In genomic region chr13:57476700-57477099, GRCm38 (mm10) we compare ENCODE assay signal across 10 mouse cellular contexts.
DNase-seq lines count a peak whose midpoint lies in the region; ATAC-seq and TF ChIP-seq lines count a peak whose summit lies in the region.
"Had no signal": no experiment of that assay in that cellular context is flagged by ENCODE, and none has a peak within 500 bp of the region (broad histone marks: within the 10 kb centered on the region; RNA-seq: fewer than 3 reads in every experiment).

No protein-coding gene starts in this region.

- no peak overlapping the region for H3K27ac ChIP-seq in heart, adult 2 months
- no peak overlapping the region for H3K27ac ChIP-seq in limb, embryonic 14.5 days (replicated peaks; ENCODE audit: low read depth, low read length)
- H3K27ac ChIP-seq: limb, embryonic 13.5 days had no signal

- no peak for DNase-seq in heart, adult 2 months
- DNase-seq in heart, adult 8-10 months (ENCODE audit: low spot score), result no peak
- DNase-seq in thymus, postnatal 4 days, result peak; percentile 7
- DNase-seq in thymus, postnatal 0 days (ENCODE audit: low spot score), result no peak
- peak; percentile 34 to 37 for DNase-seq in frontal cortex, postnatal 25 days (ENCODE audit: low spot score in 2 of 2)
- peak; percentile 20 for DNase-seq in limb, embryonic 14.5 days (ENCODE audit: low spot score)
- DNase-seq in thymus, adult 18-20 months, result no peak
- DNase-seq in spleen, postnatal 4 days (ENCODE audit: low spot score in 2 of 2), result no peak

- intact Hi-C loops in heart, adult 2 months (cut with DNase I), result loop anchor here (2.0 kb wide), 1 partner anchor 432 kb away; the partner anchor contains the start of gene Spock1

- H3K4me2 ChIP-seq in limb, embryonic 14.5 days (replicated peaks; ENCODE audit: low read depth, low read length, severe bottlenecking), result no peak overlapping the region
- H3K4me2 ChIP-seq: limb, embryonic 13.5 days had no signal

- no peak overlapping the region for H3K9ac ChIP-seq in heart, adult 2 months (ENCODE audit: low read depth, low read length)
- no peak overlapping the region for H3K9ac ChIP-seq in limb, embryonic 14.5 days (ENCODE audit: low read depth, low read length, severe bottlenecking)
- H3K9ac ChIP-seq: limb, embryonic 13.5 days had no signal

- ATAC-seq in limb, embryonic 14.5 days (ENCODE audit: low FRiP score, low read depth), result no peak

- H3K36me3 ChIP-seq in heart, adult 2 months (ENCODE audit: control insufficient read depth, insufficient read depth, low read length), result no peaks in the 10 kb centered on the region
- H3K36me3 ChIP-seq in limb, embryonic 14.5 days (ENCODE audit: control insufficient read depth, insufficient read depth, low read length), result no peaks in the 10 kb centered on the region
- H3K36me3 ChIP-seq: limb, embryonic 13.5 days had no signal

- 26% methylated on average over 6 of the region's 6 CpGs for WGBS in heart, adult 2 months
- 30% methylated on average over 6 of the region's 6 CpGs for WGBS in limb, embryonic 14.5 days

- no peaks in the 10 kb centered on the region for H3K79me2 ChIP-seq in heart, adult 2 months (replicated peaks; ENCODE audit: control insufficient read depth, insufficient read depth, low read length)

- no peak overlapping the region for H3K4me3 ChIP-seq in heart, adult 2 months
- no peak overlapping the region for H3K4me3 ChIP-seq in limb, embryonic 14.5 days (replicated peaks; ENCODE audit: low read length)
- H3K4me3 ChIP-seq: limb, embryonic 13.5 days had no signal

- H3K27me3 ChIP-seq in heart, adult 2 months (ENCODE audit: control insufficient read depth, insufficient read depth, low read length), result no peaks in the 10 kb centered on the region
- no peaks in the 10 kb centered on the region for H3K27me3 ChIP-seq in limb, embryonic 14.5 days (ENCODE audit: control insufficient read depth, insufficient read depth, low read length)
- H3K27me3 ChIP-seq: CH12.LX; limb, embryonic 13.5 days had no signal

- TF ChIP-seq POLR2A in heart, adult 2 months (IDR thresholded peaks at IDR 0.05; ENCODE audit: insufficient read depth, low read depth, low read length), result no peak
- TF ChIP-seq POLR2A in limb, embryonic 14.5 days (IDR thresholded peaks at IDR 0.05; ENCODE audit: borderline replicate concordance, extremely low read depth, insufficient read depth, insufficient read length), result no peak

- TF ChIP-seq EP300 in heart, adult 2 months (IDR thresholded peaks at IDR 0.05; ENCODE audit: insufficient read depth, low read depth, low read length), result no peak

- no peaks in the 10 kb centered on the region for H3K9me3 ChIP-seq in limb, embryonic 14.5 days (ENCODE audit: control insufficient read depth, low read length)
- H3K9me3 ChIP-seq: limb, embryonic 13.5 days had no signal

- H3K4me1 ChIP-seq in heart, adult 2 months (ENCODE audit: control insufficient read depth, insufficient read depth, low read length), result no peaks in the 10 kb centered on the region
- no peaks in the 10 kb centered on the region for H3K4me1 ChIP-seq in limb, embryonic 14.5 days (ENCODE audit: control insufficient read depth, insufficient read depth, low read length)
- H3K4me1 ChIP-seq: limb, embryonic 13.5 days had no signal

- peak; percentile 66 for TF ChIP-seq CTCF in heart, adult 2 months (IDR thresholded peaks at IDR 0.05)

Comparison
In these comparisons a context has a peak if more than half of its experiments do, and no peak if none do; other contexts are left out.
1. DNase-seq: peak in thymus, postnatal 4 days (single experiment), frontal cortex, postnatal 25 days (2 of 2) and limb, embryonic 14.5 days (single experiment); none in heart, adult 2 months (0 of 2), heart, adult 8-10 months (single experiment), thymus, postnatal 0 days (single experiment), thymus, adult 18-20 months (0 of 2) and spleen, postnatal 4 days (0 of 2).